Mouse (Mus musculus): Measurements from ENCODE around the gene Gstm6. TPM values are rescaled to one million over a fixed set of nuclear protein-coding genes. Genes with fewer than 3 reads are reported as not detected.

The Gstm6 gene
- polyA plus RNA-seq, 1 experiment from 2014 or later = 3.9 TPM

Other genes starting within 250 kb of the Gstm6 start
- 71.2 and 76.3 TPM in 2 replicates for gene Ahcyl1, start 247.2 kb downstream of the Gstm6 start, polyA plus RNA-seq (2015; fragmentation: Nextera tagmentation; extraction: Ambion mirVana)
- gene Csf1, start 183.3 kb downstream of the Gstm6 start, polyA plus RNA-seq (2015; fragmentation: Nextera tagmentation; extraction: Ambion mirVana) = 9.6 and 9.8 TPM in 2 replicates
- not detected in 2 replicates for gene Eps8l3, start 66.5 kb downstream of the Gstm6 start, polyA plus RNA-seq (2015; fragmentation: Nextera tagmentation; extraction: Ambion mirVana)
- gene Gstm5, start 47.9 kb downstream of the Gstm6 start, polyA plus RNA-seq (2015; fragmentation: Nextera tagmentation; extraction: Ambion mirVana) = 106 and 109 TPM in 2 replicates
- 11.0 and 12.3 TPM in 2 replicates for gene Gstm7, start 11.9 kb downstream of the Gstm6 start, polyA plus RNA-seq (2015; fragmentation: Nextera tagmentation; extraction: Ambion mirVana)
- gene Gstm3, start 25.5 kb upstream of the Gstm6 start, polyA plus RNA-seq (2015; fragmentation: Nextera tagmentation; extraction: Ambion mirVana) = 0.11 and 0.44 TPM in 2 replicates
- gene Gstm2, start 42.7 kb upstream of the Gstm6 start, polyA plus RNA-seq (2015; fragmentation: Nextera tagmentation; extraction: Ambion mirVana) = 166 and 173 TPM in 2 replicates
- gene Gstm1, start 74.2 kb upstream of the Gstm6 start, polyA plus RNA-seq (2015; fragmentation: Nextera tagmentation; extraction: Ambion mirVana) = 83.0 and 91.2 TPM in 2 replicates
- 17.6 and 18.6 TPM in 2 replicates for gene Gstm4, start 101.1 kb upstream of the Gstm6 start, polyA plus RNA-seq (2015; fragmentation: Nextera tagmentation; extraction: Ambion mirVana)
- 34.5 and 38.5 TPM in 2 replicates for gene Ampd2, start 142.9 kb upstream of the Gstm6 start, polyA plus RNA-seq (2015; fragmentation: Nextera tagmentation; extraction: Ambion mirVana)
- gene Gnat2, start 149.0 kb upstream of the Gstm6 start, polyA plus RNA-seq (2015; fragmentation: Nextera tagmentation; extraction: Ambion mirVana) = 0.80 and 1.6 TPM in 2 replicates
- 151 and 162 TPM in 2 replicates for gene Gnai3, start 202.4 kb upstream of the Gstm6 start, polyA plus RNA-seq (2015; fragmentation: Nextera tagmentation; extraction: Ambion mirVana)
- gene Gpr61, start 211.1 kb upstream of the Gstm6 start, polyA plus RNA-seq (2015; fragmentation: Nextera tagmentation; extraction: Ambion mirVana) = 0.04 TPM in 1 of 2 replicates, not detected in the other
- gene Amigo1, start 242.6 kb upstream of the Gstm6 start, polyA plus RNA-seq (2015; fragmentation: Nextera tagmentation; extraction: Ambion mirVana) = 2.3 and 2.4 TPM in 2 replicates

All from lung, embryonic 16.5 days (tissue).